Mouse (Mus musculus) cerebellum, adult 2 months (tissue): ENCODE results near the gene Cyp2j13.
"Not testable (repeated sequence)": the region's sequence is repeated elsewhere in the genome, so short reads cannot be mapped to it uniquely, and the experiment has no call there.

Experiments
- CTCF ChIP-seq: fragments of 200-500 bp; IDR thresholded peaks from 2 replicates; pipeline ENCODE4 v1.5.1; 2011; ENCODE audit warnings: low read depth, mild to moderate bottlenecking, control low read depth, low read length, moderate library complexity, borderline replicate concordance; ENCODE audit not compliant: insufficient read depth
- POLR2A ChIP-seq: fragments of 200-500 bp; IDR thresholded peaks from 2 replicates; pipeline ENCODE4 v1.6.1; 2011; ENCODE audit warnings: low read length, control low read depth, borderline replicate concordance; ENCODE audit not compliant: insufficient read depth

DNA sequence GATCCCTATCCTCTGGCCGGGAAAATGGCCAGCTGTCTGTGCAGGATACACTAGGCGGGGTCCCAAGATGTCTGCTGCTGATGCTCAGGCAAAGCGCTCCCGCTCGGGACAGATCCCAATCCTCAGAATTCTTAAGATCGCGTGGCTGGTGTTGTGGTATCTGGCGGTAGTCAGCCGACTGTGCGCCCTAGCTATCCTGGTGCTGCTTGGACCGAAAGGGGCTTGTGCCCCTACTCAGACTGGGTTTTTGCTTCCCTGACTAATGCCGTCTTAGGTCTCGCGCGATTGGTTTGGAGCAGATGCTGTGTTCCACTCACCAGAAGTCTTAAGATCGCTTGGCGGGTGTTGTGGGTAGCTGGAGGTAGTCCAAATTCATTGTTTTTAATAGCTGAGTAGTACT lies 95.1 kb downstream of the Cyp2j13 start:
- not testable (repeated sequence) for TF ChIP-seq CTCF, POLR2A
